Mouse (Mus musculus) hindlimb bud, embryonic 11.5 days (tissue): ENCODE data around the gene Pgbd5.

Experiments used
- DNase-seq: peaks from one replicate; pipeline ENCODE4 v3.0.0-alpha.2; 2012; ENCODE audit warnings: low read depth, low spot score; ENCODE audit errors: extremely low spot score

Pgbd5 gene

GRCm38 (mm10) chr8:124349663-124350062 lies 89.8 kb downstream of the Pgbd5 start:
- peak; percentile 22 for DNase-seq

GRCm38 (mm10) chr8:124348087-124348486 lies 91.4 kb downstream of the Pgbd5 start:
- DNase-seq = no peak

DNA sequence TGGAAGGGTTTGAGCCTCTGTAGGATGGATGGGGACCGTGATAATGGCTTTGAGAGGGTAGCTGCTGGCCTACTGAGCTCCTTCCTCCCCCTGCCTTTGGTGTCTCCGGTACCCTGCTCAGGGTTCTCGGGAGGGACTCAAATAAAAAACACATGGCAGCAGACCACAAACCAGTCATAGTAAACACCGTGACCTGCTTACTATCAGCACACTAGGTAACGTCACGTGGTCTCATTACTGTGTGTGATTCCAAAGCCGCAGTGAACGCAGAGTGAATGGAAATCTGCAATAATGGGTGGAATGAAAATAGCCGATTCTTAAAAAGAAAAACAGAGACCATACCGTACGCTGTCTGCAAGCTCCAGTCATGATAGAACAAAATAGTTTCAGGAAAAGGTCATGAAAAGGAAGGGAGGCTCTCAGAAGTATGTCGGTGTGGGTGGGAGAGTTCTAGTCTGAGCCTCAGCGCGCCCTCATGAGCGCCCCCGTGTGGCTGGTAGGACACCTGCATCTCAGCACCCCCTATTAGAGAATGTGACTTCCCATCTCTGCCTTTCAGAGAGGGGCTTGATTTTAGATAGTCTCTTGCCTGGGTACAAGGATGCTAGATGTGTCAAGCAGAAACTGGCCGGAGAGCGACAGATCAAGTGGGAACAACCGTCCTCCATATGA lies 92.5 kb downstream of the Pgbd5 start:
- DNase-seq = peak; percentile 20

DNA sequence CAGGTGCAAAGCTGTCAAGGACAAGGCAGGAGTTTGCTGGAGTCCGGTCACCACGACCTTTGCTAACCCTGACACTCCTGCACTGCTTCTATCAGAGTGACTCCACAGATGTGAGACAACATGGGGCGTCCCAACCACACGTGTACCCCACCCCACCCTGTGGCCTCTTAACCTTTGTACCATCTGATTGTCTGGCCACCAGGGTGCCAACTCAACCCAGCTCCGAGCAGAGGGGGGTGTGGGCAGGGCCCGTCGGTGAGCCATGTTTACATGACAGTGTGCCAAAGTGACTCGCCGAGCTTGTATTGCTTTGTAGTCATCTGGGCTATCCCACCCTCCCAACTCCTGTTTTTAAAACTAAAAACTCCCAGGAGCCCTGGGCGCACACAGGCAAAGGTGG lies 94.4 kb downstream of the Pgbd5 start:
- no peak for DNase-seq

DNA sequence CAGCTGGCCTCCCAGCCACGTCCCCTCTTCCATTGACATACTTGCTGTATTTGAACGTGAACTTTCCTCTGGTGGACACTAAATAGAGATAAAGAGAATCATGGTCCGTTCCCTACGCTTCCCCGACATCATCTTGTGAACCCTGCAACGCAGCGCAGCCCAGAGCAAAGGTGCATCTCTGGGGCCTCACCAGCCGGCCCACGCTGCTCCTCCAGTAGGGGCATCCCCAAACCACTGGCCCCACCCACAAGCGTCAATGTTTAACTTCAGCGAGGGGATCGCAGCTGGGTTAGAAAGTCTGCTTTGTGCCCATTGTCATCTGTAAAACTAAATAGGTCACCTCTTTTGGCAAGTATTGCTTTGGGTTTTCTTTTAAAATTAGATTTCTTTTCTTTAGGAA lies 95.5 kb downstream of the Pgbd5 start:
- no peak for DNase-seq

GRCm38 (mm10) chr8:124343151-124343550 lies 96.3 kb downstream of the Pgbd5 start:
- no peak for DNase-seq

DNA sequence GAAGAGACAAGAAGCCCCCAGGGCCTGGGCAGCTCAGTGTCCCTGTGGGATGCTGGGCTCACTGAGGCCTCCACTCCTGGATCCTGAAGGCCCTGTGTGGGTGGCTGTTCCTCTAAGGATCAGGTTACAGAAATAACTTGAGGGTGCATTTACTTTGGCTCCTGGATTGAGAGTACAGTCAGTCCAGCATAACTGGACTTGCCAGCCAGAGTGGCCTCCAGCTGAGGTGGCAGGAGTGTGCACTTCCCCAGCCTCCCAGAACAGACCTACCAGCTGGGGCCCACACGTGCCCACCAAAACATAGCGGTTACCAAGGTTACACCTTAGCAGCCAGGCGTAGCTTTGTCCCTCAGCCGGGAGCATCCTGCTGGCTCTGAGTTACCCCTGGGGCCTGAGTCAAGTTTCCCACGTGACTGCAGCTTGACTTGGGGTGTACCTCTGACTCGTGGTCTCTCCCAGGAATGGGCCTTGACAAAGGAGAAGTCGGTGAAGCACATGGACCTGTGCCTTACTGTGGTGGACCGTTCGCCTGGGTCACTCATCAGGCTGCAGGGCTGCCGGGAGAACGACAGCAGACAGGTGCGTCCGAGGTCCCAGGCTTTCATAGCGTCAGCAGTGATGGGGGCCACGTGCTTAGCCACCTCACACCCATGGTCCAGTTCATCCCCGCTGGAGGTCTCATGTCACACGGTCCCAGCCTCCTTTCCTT lies 98.9 kb downstream of the Pgbd5 start:
- DNase-seq = no peak

DNA sequence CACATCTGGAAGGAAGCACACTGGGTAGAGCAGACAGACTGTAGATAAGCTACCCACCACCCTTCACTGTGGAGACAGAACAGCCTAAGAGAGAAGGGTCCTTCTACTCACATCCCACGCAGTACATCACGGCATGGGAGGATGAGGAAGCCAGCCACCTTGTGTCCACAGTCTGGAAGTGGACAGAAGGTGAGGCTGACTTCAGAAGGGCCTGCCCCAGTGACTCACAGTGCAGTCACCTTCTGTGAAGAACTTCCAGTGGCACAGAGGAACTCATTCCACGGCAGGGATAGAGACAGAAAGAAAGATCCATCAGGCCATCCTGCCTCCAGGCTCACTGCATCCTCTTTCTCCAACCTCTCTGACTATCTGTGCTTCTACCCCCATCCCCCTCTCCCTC lies 99.7 kb downstream of the Pgbd5 start:
- no peak for DNase-seq

DNA sequence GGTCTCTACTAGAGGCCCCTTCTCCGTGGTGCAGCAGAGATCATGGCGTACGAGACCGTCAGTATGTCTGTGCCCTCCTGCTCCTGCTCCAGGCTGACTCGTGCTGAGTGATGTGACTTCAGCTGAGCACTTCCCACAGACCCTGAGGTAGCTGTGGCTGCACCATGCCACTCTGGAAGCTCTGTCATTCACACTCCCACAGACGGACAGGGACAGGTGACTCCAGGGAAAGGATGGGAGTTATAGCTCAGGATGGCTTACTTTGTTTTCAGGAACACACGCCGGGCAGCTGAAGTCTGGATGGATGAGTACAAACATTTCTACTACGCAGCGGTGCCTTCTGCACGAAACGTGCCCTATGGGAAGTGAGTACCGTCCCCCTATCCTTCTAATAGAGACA lies 103.2 kb downstream of the Pgbd5 start:
- no peak for DNase-seq

GRCm38 (mm10) chr8:124331706-124332105 lies 107.8 kb downstream of the Pgbd5 start:
- no peak for DNase-seq

DNA sequence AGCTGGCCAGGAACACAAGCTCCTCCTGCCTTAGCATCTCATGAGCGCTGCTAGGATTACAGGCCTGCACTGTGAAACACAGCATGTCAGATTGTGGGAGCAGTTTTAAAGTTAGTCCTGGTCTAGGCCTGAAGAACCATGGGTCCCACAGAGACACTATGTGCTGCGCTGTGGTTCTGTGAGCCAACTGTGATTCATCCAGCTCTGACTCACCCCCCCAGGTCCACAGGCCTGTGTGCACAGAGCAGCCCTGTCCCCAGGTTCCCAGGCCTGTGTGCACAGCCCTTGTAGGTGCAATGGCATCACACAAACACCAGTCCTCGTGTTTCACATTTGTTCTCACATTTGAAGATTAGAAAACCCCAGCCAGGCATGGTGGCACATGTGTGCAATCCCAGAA lies 108.4 kb downstream of the Pgbd5 start:
- no peak for DNase-seq

GRCm38 (mm10) chr8:124330433-124330832 lies 109.0 kb downstream of the Pgbd5 start:
- DNase-seq = no peak

GRCm38 (mm10) chr8:124329690-124330089 lies 109.8 kb downstream of the Pgbd5 start:
- no peak for DNase-seq

DNA sequence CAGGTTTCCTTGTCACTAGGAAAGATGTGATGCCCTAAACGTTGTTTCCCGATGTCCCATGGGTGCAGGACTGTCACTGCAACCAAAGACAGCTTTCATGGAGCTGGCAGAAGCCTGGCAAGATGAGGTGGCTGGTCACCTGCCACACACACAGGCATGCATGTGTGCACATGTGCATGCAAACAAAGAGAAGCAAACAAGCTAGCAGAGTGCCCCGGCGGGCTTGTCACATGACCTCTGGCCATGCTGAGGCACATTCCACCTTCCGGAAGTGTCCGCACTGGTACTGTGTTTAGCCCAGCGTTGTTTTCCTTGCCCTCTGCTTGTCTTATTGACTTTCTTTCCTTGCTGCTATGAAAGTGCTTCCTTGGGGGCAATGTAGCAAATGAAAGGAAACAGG lies 111.2 kb downstream of the Pgbd5 start:
- DNase-seq = no peak

DNA sequence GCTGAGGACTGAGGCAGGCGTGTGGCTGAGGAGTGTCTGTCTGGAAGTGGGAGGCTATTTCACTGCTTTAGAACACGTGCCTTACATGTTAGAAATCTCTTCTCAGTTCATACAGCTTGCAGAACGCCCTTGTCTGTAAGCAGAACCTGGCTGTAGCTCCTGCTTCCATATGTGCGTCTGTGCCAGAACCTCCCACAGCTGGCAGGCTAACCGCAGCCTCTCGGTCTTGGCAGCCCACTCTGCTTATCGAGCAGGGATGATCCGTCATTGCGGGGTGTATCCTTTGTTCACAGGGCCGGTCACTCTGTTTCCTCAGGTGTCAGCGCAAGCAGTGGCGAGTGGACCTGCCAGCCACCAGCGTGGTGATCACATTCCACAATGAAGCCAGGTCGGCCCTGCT lies 116.1 kb downstream of the Pgbd5 start:
- DNase-seq = no peak

- DNase-seq = no peak
Observed at GRCm38 (mm10) chr8:124321227-124321840, 118.1 kb downstream of the Pgbd5 start.

DNA sequence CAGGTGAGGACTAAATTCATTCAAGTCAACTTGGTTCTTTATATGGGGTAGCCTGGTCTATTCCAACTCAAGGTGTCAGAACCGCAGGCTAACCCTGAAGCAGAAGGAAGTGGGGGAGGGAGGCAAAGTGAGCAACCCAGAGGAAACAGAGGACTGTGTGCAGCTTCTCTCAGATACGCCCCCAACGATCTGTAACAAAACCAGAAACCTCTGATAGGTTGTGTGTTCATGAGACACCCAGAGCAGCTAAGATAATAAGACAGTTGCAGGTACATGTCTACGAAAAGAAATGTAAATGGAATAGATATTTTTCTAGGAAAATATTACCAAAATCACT lies 120.2 kb downstream of the Pgbd5 start:
- DNase-seq = no peak
